Comparison of ENCODE assay signal across 20 mouse cellular contexts in genomic region chr16:58155538-58155937, GRCm38 (mm10).
DNase-seq lines count a peak whose midpoint lies in the region; ATAC-seq and TF ChIP-seq lines count a peak whose summit lies in the region.
"Had no signal": no experiment of that assay in that cellular context is flagged by ENCODE, and none has a peak within 500 bp of the region (broad histone marks: within the 10 kb centered on the region; RNA-seq: fewer than 3 reads in every experiment).

No protein-coding gene starts in this region.

- H3K4me1 ChIP-seq in lung, embryonic 14.5 days (ENCODE audit: insufficient read depth): no peaks in the 10 kb centered on the region
- no peaks in the 10 kb centered on the region for H3K4me1 ChIP-seq in embryonic facial prominence, embryonic 14.5 days (ENCODE audit: control insufficient read depth, insufficient read depth, low read length)
- H3K4me1 ChIP-seq in midbrain, embryonic 16.5 days (ENCODE audit: control insufficient read depth, insufficient read depth, low read length): peaks cover 3% of the 10 kb centered on the region; the same call in 1 of the 2 replicates
- H3K4me1 ChIP-seq: forebrain, embryonic 12.5 days; heart, embryonic 10.5 days; limb, embryonic 12.5 days; liver, embryonic 12.5 days; lung, embryonic 15.5 days had no signal

- no peaks in the 10 kb centered on the region for H3K27me3 ChIP-seq in lung, embryonic 14.5 days (ENCODE audit: insufficient read depth, low read length)
- no peaks in the 10 kb centered on the region for H3K27me3 ChIP-seq in embryonic facial prominence, embryonic 14.5 days (replicated peaks; ENCODE audit: control insufficient read depth, insufficient read depth, low read length)
- H3K27me3 ChIP-seq in midbrain, embryonic 16.5 days (ENCODE audit: control insufficient read depth, insufficient read depth, low read depth, low read length): no peaks in the 10 kb centered on the region
- H3K27me3 ChIP-seq: forebrain, embryonic 12.5 days; limb, embryonic 12.5 days; liver, embryonic 12.5 days; lung, embryonic 15.5 days had no signal

- peak; percentile 5 for DNase-seq in embryo, embryonic 11 days
- no peak for DNase-seq in embryo, embryonic 9.5 days (ENCODE audit: extremely low spot score)
- DNase-seq in lung, embryonic 14.5 days: peak; percentile 55
- no peak for DNase-seq in lung, postnatal 4 days
- DNase-seq in embryonic facial prominence, embryonic 14.5 days (ENCODE audit: low spot score): peak; percentile 42
- DNase-seq in spleen, postnatal 10 days (ENCODE audit: low spot score in 2 of 2): no peak
- DNase-seq: cerebellum, adult 8-10 months; gastrocnemius, postnatal 25 days; heart, postnatal 10 days; kidney, adult 2 months; kidney, postnatal 10 days; right cerebral cortex, adult 18-20 months; thymus, postnatal 36 days had no signal

- no peaks in the 10 kb centered on the region for H3K9me3 ChIP-seq in lung, embryonic 14.5 days (ENCODE audit: low read depth, low read length)
- H3K9me3 ChIP-seq in embryonic facial prominence, embryonic 14.5 days (ENCODE audit: control insufficient read depth, low read length): no peaks in the 10 kb centered on the region
- H3K9me3 ChIP-seq in midbrain, embryonic 16.5 days (replicated peaks; ENCODE audit: control insufficient read depth, low read length, poor library complexity, severe bottlenecking): no peaks in the 10 kb centered on the region
- H3K9me3 ChIP-seq: forebrain, embryonic 12.5 days; heart, embryonic 10.5 days; limb, embryonic 12.5 days; liver, embryonic 12.5 days; lung, embryonic 15.5 days had no signal

- no peak for TF ChIP-seq CTCF in lung, embryonic 14.5 days (IDR thresholded peaks at IDR 0.05; ENCODE audit: low read depth)

- H3K4me2 ChIP-seq in lung, embryonic 14.5 days: no peak overlapping the region
- H3K4me2 ChIP-seq in embryonic facial prominence, embryonic 14.5 days (ENCODE audit: low read depth, low read length): no peak overlapping the region
- H3K4me2 ChIP-seq in midbrain, embryonic 16.5 days (ENCODE audit: low read length): no peak overlapping the region
- H3K4me2 ChIP-seq: forebrain, embryonic 12.5 days; limb, embryonic 12.5 days; liver, embryonic 12.5 days; lung, embryonic 15.5 days had no signal

- no peak overlapping the region for H3K4me3 ChIP-seq in lung, embryonic 14.5 days (ENCODE audit: low read depth, low read length)
- H3K4me3 ChIP-seq in embryonic facial prominence, embryonic 14.5 days (ENCODE audit: low read depth, low read length): no peak overlapping the region
- H3K4me3 ChIP-seq in midbrain, embryonic 16.5 days (ENCODE audit: low read depth, low read length): no peak overlapping the region
- H3K4me3 ChIP-seq: forebrain, embryonic 12.5 days; heart, embryonic 10.5 days; limb, embryonic 12.5 days; liver, embryonic 12.5 days; lung, embryonic 15.5 days had no signal

- no peak overlapping the region for H3K9ac ChIP-seq in lung, embryonic 14.5 days
- H3K9ac ChIP-seq in embryonic facial prominence, embryonic 14.5 days (ENCODE audit: low read depth, low read length): no peak overlapping the region
- no peak overlapping the region for H3K9ac ChIP-seq in midbrain, embryonic 16.5 days (ENCODE audit: low read depth, low read length)
- H3K9ac ChIP-seq: forebrain, embryonic 12.5 days; limb, embryonic 12.5 days; liver, embryonic 12.5 days; lung, embryonic 15.5 days had no signal

- peak; percentile 82 for ATAC-seq in lung, embryonic 14.5 days (ENCODE audit: insufficient read depth)
- ATAC-seq in embryonic facial prominence, embryonic 14.5 days (ENCODE audit: low read depth): no peak
- ATAC-seq in midbrain, embryonic 16.5 days: peak; percentile 51
- no peak for ATAC-seq in granulocyte monocyte progenitor cell, adult 5-6 weeks (replicated peaks; ENCODE audit: poor library complexity, severe bottlenecking)
- ATAC-seq: liver, embryonic 12.5 days had no signal

- H3K27ac ChIP-seq in lung, embryonic 14.5 days (ENCODE audit: low read depth): no peak overlapping the region
- H3K27ac ChIP-seq in embryonic facial prominence, embryonic 14.5 days (replicated peaks; ENCODE audit: low read depth, low read length): no peak overlapping the region
- no peak overlapping the region for H3K27ac ChIP-seq in midbrain, embryonic 16.5 days (ENCODE audit: low read length)
- H3K27ac ChIP-seq: forebrain, embryonic 12.5 days; heart, embryonic 10.5 days; limb, embryonic 12.5 days; liver, embryonic 12.5 days; lung, embryonic 15.5 days had no signal

- whole genome bisulfite sequencing in lung, embryonic 14.5 days: 34% methylated on average over 4 of the region's 4 CpGs
- 38% methylated on average over 4 of the region's 4 CpGs for whole genome bisulfite sequencing in embryonic facial prominence, embryonic 14.5 days
- WGBS in midbrain, embryonic 16.5 days: 38% methylated on average over 4 of the region's 4 CpGs

- no peaks in the 10 kb centered on the region for H3K36me3 ChIP-seq in lung, embryonic 14.5 days (ENCODE audit: insufficient read depth)
- H3K36me3 ChIP-seq in embryonic facial prominence, embryonic 14.5 days (ENCODE audit: control insufficient read depth, insufficient read depth, low read length): no peaks in the 10 kb centered on the region
- no peaks in the 10 kb centered on the region for H3K36me3 ChIP-seq in midbrain, embryonic 16.5 days (ENCODE audit: control insufficient read depth, insufficient read depth, low read length)
- H3K36me3 ChIP-seq: forebrain, embryonic 12.5 days; heart, embryonic 10.5 days; limb, embryonic 12.5 days; liver, embryonic 12.5 days; lung, embryonic 15.5 days had no signal

Comparison
In these comparisons a context has a peak if more than half of its experiments do, and no peak if none do; other contexts are left out.
1. DNase-seq: peak in embryo, embryonic 11 days (single experiment), lung, embryonic 14.5 days (single experiment) and embryonic facial prominence, embryonic 14.5 days (single experiment); none in embryo, embryonic 9.5 days (single experiment), lung, postnatal 4 days (0 of 2) and spleen, postnatal 10 days (0 of 2).
2. ATAC-seq: peak in lung, embryonic 14.5 days (single experiment) and midbrain, embryonic 16.5 days (single experiment); none in embryonic facial prominence, embryonic 14.5 days (single experiment) and granulocyte monocyte progenitor cell, adult 5-6 weeks (single experiment).